Mouse (Mus musculus): ENCODE data around the gene Apba2.

Gene Apba2

GRCm38 (mm10) chr7:64522409-64522730, 20.9 kb downstream of the Apba2 start:
- no peak for DNase-seq (ENCODE audit: low spot score in 2 of 2)

- no peak for DNase-seq (ENCODE audit: low spot score in 2 of 2)
These were observed 29.8 kb downstream of the Apba2 start for GRCm38 (mm10) chr7:64531297-64531696.

- DNase-seq (ENCODE audit: low spot score in 2 of 2): no peak
These were observed 31.9 kb downstream of the Apba2 start for GRCm38 (mm10) chr7:64533374-64533773.

- no peak for DNase-seq (ENCODE audit: low spot score in 2 of 2)
These were observed 33.8 kb downstream of the Apba2 start for GRCm38 (mm10) chr7:64535269-64535668.

GRCm38 (mm10) chr7:64539450-64540148, 38.1 kb downstream of the Apba2 start:
- DNase-seq (ENCODE audit: low spot score in 2 of 2): no peak

GRCm38 (mm10) chr7:64546801-64547200, 45.3 kb downstream of the Apba2 start:
- no peak for DNase-seq (ENCODE audit: low spot score in 2 of 2)

GRCm38 (mm10) chr7:64550856-64551255, 49.4 kb downstream of the Apba2 start:
- DNase-seq (ENCODE audit: low spot score in 2 of 2): no peak

GRCm38 (mm10) chr7:64552523-64553190, 51.2 kb downstream of the Apba2 start:
- DNase-seq (ENCODE audit: low spot score in 2 of 2): no peak

GRCm38 (mm10) chr7:64561711-64562498, 60.4 kb downstream of the Apba2 start:
- DNase-seq (ENCODE audit: low spot score in 2 of 2): no peak

GRCm38 (mm10) chr7:64564891-64565571, 63.5 kb downstream of the Apba2 start:
- no peak for DNase-seq (ENCODE audit: low spot score in 2 of 2)

- DNase-seq (ENCODE audit: low spot score in 2 of 2): no peak
These were observed 65.1 kb downstream of the Apba2 start for GRCm38 (mm10) chr7:64566371-64567243.

GRCm38 (mm10) chr7:64568722-64569121, 67.2 kb downstream of the Apba2 start:
- DNase-seq (ENCODE audit: low spot score in 2 of 2): no peak

- no peak for DNase-seq (ENCODE audit: low spot score in 2 of 2)
These were observed 68.2 kb downstream of the Apba2 start for GRCm38 (mm10) chr7:64569676-64570075.

GRCm38 (mm10) chr7:64570914-64571313, 69.4 kb downstream of the Apba2 start:
- DNase-seq (ENCODE audit: low spot score in 2 of 2): no peak

- no peak for DNase-seq (ENCODE audit: low spot score in 2 of 2)
These were observed 72.6 kb downstream of the Apba2 start for GRCm38 (mm10) chr7:64574144-64574543.

- no peak for DNase-seq (ENCODE audit: low spot score in 2 of 2)
These were observed 75.0 kb downstream of the Apba2 start for GRCm38 (mm10) chr7:64576519-64576951.

GRCm38 (mm10) chr7:64578176-64578575, 76.7 kb downstream of the Apba2 start:
- DNase-seq (ENCODE audit: low spot score in 2 of 2): no peak

GRCm38 (mm10) chr7:64579887-64580286, 78.4 kb downstream of the Apba2 start:
- no peak for DNase-seq (ENCODE audit: low spot score in 2 of 2)

GRCm38 (mm10) chr7:64580293-64580692, 78.8 kb downstream of the Apba2 start:
- no peak for DNase-seq (ENCODE audit: low spot score in 2 of 2)

- no peak for DNase-seq (ENCODE audit: low spot score in 2 of 2)
These were observed 80.9 kb downstream of the Apba2 start for GRCm38 (mm10) chr7:64582358-64582757.

GRCm38 (mm10) chr7:64583670-64584121, 82.2 kb downstream of the Apba2 start:
- no peak for DNase-seq (ENCODE audit: low spot score in 2 of 2)
